Comparison of ENCODE assay signal across 26 mouse cellular contexts in genomic region chr16:95194151-95194550, GRCm38 (mm10).
"Had no signal": no experiment of that assay in that cellular context is flagged by ENCODE, and none has a peak within 500 bp of the region (broad histone marks: within the 10 kb centered on the region; RNA-seq: fewer than 3 reads in every experiment).

No protein-coding gene starts in this region.

- H3K27ac ChIP-seq: heart, adult 2 months; heart, embryonic 13.5 days; heart, embryonic 15.5 days; hindbrain, embryonic 13.5 days; hindbrain, embryonic 15.5 days; hindbrain, postnatal 0 days; kidney, embryonic 15.5 days; kidney, postnatal 0 days; layer of hippocampus, adult 2 months; left cerebral cortex, adult 2 months; limb, embryonic 10.5 days; limb, embryonic 12.5 days; liver, embryonic 13.5 days; liver, embryonic 15.5 days had no signal

- H3K4me1 ChIP-seq: heart, embryonic 15.5 days; kidney, embryonic 15.5 days; limb, embryonic 12.5 days; liver, embryonic 13.5 days; liver, embryonic 15.5 days had no signal

- H3K27me3 ChIP-seq: hindbrain, embryonic 15.5 days; kidney, embryonic 15.5 days; liver, embryonic 13.5 days; liver, embryonic 15.5 days had no signal

- ATAC-seq: hindbrain, postnatal 0 days; intestine, embryonic 16.5 days had no signal

- DNase-seq: gastrocnemius, postnatal 14 days; gastrocnemius, postnatal 36 days; heart, adult 2 months; heart, postnatal 4 days; kidney, adult 11 months; kidney, adult 2 months; kidney, adult 9 months; kidney, postnatal 14 days; kidney, postnatal 4 days; liver; liver, embryonic 13.5 days had no signal

- H3K4me3 ChIP-seq: heart, adult 2 months; heart, embryonic 13.5 days; heart, embryonic 15.5 days; hindbrain, embryonic 13.5 days; hindbrain, embryonic 15.5 days; kidney, embryonic 15.5 days; layer of hippocampus, adult 2 months; left cerebral cortex, adult 2 months; limb, embryonic 10.5 days; limb, embryonic 12.5 days; liver, embryonic 13.5 days; liver, embryonic 15.5 days had no signal

- H3K9ac ChIP-seq: heart, embryonic 13.5 days; heart, embryonic 15.5 days; hindbrain, embryonic 13.5 days; hindbrain, embryonic 15.5 days; kidney, embryonic 15.5 days; limb, embryonic 12.5 days; liver, embryonic 13.5 days; liver, embryonic 15.5 days had no signal

- H3K36me3 ChIP-seq: heart, embryonic 13.5 days; heart, embryonic 15.5 days; hindbrain, embryonic 13.5 days; hindbrain, embryonic 15.5 days; kidney, embryonic 15.5 days; limb, embryonic 10.5 days; limb, embryonic 12.5 days; liver, embryonic 13.5 days; liver, embryonic 15.5 days had no signal

- H3K4me2 ChIP-seq: heart, embryonic 11.5 days; heart, embryonic 13.5 days; heart, embryonic 15.5 days; hindbrain, embryonic 13.5 days; hindbrain, embryonic 15.5 days; kidney, embryonic 15.5 days; limb, embryonic 12.5 days; liver, embryonic 11.5 days; liver, embryonic 13.5 days; liver, embryonic 15.5 days had no signal

- H3K9me3 ChIP-seq: heart, embryonic 13.5 days; heart, embryonic 15.5 days; hindbrain, embryonic 13.5 days; hindbrain, embryonic 15.5 days; kidney, embryonic 15.5 days; limb, embryonic 10.5 days; limb, embryonic 12.5 days; liver, embryonic 13.5 days; liver, embryonic 15.5 days had no signal
